Mouse (Mus musculus) E14TG2a.4 (cell line): Measurements from ENCODE around the gene Rdh11.
A peak's percentile ranks its signal among the peaks of the same experiment; 100 is the strongest.

ENCODE experiments used
- H3K27me3 ChIP-seq: 2 replicates; pipeline ENCODE4 v1.6.1; 2014; ENCODE audit warnings: low read length, control low read depth; ENCODE audit not compliant: insufficient read depth
- H3K36me3 ChIP-seq: 2 replicates; pipeline ENCODE4 v1.6.1; 2014; ENCODE audit warnings: low read length, control low read depth; ENCODE audit not compliant: insufficient read depth
- H3K4me1 ChIP-seq: replicated peaks from 2 replicates; pipeline ENCODE4 v1.6.1; 2014; ENCODE audit warnings: low read depth, low read length, control low read depth
- H3K4me3 ChIP-seq: replicated peaks from 2 replicates; pipeline ENCODE4 v1.5.1; 2014; ENCODE audit warnings: mild to moderate bottlenecking, low read length
- H3K9me3 ChIP-seq: 2 replicates; pipeline ENCODE4 v1.6.1; 2014; ENCODE audit warnings: low read length, control low read depth
- CTCF ChIP-seq: conservative IDR thresholded peaks from 2 replicates; pipeline ENCODE4 v1.5.1; 2014; ENCODE audit warnings: low read length
- NANOG ChIP-seq: IDR thresholded peaks from 2 replicates; pipeline ENCODE4 v1.6.1; 2014; ENCODE audit warnings: borderline replicate concordance, low read length, mixed read lengths
- POU5F1 ChIP-seq: IDR thresholded peaks from 2 replicates; pipeline ENCODE4 v1.6.1; 2014; ENCODE audit warnings: low read length, borderline replicate concordance

The Rdh11 gene

DNA sequence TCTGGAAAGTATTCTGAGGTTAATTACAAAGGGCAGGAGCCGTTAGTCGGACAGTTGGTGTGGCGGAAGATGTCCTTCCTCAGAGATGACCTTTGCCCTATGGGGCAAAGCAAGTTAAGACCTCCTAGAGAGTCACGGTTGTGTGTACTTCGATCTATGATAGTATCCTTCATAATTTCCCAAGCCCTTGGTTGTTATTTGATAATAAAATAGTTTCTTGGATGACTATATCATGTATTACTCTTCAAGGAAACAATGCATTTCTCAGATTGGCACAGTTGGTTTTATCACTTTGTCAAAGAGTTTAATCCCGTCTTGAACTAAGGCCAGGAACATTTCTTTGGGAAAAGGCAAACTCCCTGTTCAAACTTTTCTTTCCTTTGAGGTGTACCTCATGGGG is at the start of gene Rdh11:
Gene Rdh11, minus strand, starts transcription at position 101 of the 400 bp plus-strand sequence.
- H3K27me3 ChIP-seq: no peaks in the 10 kb centered on the region
- no peaks in the 10 kb centered on the region for H3K9me3 ChIP-seq
- peaks cover 24% of the 10 kb centered on the region for H3K4me1 ChIP-seq
- no peak for TF ChIP-seq POU5F1
- H3K36me3 ChIP-seq: peaks cover 33% of the 10 kb centered on the region
- peak within 1 kb of the TSS; percentile 88 for H3K4me3 ChIP-seq

DNA sequence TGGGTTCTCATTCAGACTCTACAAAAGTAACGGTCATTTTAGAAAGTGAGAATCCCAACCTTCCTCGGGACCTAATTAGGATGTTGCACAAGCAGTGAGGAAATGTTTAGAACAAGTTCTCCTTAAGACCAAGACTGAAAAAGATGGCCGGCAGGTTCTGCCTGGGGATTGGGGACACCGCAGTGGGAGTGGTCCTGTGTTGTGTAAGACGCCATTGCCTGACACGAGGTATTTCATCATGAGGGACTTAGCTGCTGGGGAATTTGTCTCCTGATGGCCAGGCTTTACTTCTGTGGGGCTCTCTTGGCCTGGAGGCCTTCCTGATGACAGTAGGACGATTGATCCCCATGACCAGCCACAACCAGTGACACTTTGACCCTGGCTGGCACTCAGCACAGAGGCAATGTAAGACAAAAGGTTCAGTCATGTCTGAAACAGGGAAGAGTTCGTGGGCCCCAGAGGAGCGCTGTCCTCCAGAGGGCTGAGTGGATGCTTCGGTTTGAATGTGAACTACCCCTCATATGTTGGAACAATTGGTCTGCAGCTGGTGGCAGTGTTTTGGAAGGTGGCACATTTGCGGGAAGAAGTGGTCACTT is 43.5 kb upstream of the Rdh11 start:
- Histone ChIP-seq H3K27me3 (no peaks in the 10 kb centered on the region), H3K9me3 (no peaks in the 10 kb centered on the region), H3K36me3 (peaks cover 83% of the 10 kb centered on the region), H3K4me1 (peaks cover 16% of the 10 kb centered on the region), H3K4me3 (no peak overlapping the region)
- no peak for TF ChIP-seq CTCF
- no peak for TF ChIP-seq POU5F1
- no peak for TF ChIP-seq NANOG

DNA sequence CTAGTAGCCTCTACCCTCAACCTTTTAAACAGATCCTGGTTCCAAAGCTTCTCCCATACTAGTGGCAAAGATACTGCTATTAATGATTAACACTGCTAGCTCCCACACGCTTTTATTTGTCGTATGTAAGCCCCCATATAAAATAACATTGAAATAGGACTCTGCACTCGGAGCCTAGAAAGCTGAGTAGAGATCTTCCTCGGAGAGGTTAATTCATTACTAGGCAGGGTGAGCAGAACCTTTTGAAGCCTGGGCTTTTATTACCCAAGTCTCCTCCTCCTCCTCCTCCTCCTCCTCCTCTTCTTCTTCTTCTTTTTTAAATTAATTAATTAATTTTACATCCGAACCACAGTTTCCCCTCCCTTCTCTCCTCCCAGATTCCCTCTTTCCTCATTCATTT is 25.4 kb upstream of the Rdh11 start:
- no peaks in the 10 kb centered on the region for H3K36me3 ChIP-seq
- peaks cover 13% of the 10 kb centered on the region; the same call in 1 of the 2 replicates for H3K27me3 ChIP-seq
- H3K9me3 ChIP-seq: no peaks in the 10 kb centered on the region
- TF ChIP-seq POU5F1 (no peak), CTCF (no peak), NANOG (no peak)
- H3K4me3 ChIP-seq: no peak overlapping the region
- H3K4me1 ChIP-seq: no peaks in the 10 kb centered on the region; the same call in 1 of the 2 replicates

DNA sequence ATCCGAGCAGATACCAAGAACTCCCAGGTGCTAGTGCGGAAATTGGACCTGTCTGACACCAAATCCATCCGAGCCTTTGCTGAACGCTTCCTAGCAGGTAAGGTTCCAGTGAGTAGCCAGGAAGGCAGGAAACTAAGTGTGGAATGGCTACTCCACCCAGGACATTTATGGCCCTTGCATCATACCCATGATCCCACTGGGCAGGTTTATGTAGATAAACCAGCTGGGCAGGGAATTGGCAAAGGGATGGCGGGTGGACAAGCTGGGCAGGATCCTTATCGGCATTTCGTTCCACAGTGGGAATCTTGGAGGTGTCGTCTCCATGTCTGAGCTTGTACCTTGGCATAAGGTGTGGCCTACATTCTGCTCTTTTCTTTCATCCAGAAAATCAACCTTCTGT is 19.4 kb upstream of the Rdh11 start:
- no peaks in the 10 kb centered on the region for H3K36me3 ChIP-seq
- H3K4me3 ChIP-seq: no peak overlapping the region
- H3K4me1 ChIP-seq: peaks cover 8% of the 10 kb centered on the region; the same call in 1 of the 2 replicates
- H3K27me3 ChIP-seq: 0 out of 2 replicates have a peak, but pooled peaks cover 12% of the 10 kb centered on the region
- no peak for TF ChIP-seq NANOG
- TF ChIP-seq POU5F1: no peak
- TF ChIP-seq CTCF: no peak
- H3K9me3 ChIP-seq: no peaks in the 10 kb centered on the region

DNA sequence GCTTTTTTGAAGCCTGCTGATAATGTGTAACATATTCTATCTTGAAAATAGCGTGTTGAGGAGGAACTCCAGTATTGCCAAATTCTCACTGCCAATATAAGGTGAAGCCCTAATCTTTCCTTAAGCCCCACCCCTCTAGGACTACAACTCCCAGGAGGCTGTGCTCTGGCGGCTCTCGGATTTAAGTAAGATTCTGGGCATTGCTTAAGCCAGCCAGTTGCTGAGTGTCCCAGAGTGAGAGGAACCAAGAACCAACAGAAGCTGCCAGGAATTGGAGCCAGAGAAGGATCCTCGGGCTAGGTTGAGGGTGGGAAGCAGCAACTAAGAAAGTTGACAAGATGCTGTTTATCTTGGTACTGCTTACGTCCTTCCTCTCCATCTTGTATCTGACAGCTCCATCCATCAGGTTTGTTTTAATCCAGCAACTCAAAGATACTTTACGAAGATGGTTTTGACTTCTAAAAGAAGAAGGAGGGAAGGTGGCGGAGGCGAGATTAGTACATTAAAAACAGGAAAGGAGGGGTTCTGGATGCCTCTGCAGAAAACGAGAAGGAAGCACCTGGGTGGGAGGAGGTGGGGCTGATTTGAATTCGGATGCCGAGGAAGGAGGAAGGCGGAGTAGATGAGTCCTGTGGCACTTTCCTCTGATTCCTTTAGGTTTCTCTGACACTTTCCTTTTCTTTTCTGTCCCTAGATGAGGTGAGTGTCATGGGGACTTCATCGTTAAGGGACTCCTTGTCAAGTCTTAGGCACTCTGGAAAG is 16.8 kb upstream of the Rdh11 start, which contains the start of gene Rdh12:
Gene Rdh12, plus strand, starts transcription at position 212 of the 762 bp plus-strand sequence.
- H3K36me3 ChIP-seq: no peaks in the 10 kb centered on the region
- TF ChIP-seq CTCF (no peak), POU5F1 (no peak)
- H3K27me3 ChIP-seq: 0 out of 2 replicates have a peak, but pooled peaks cover 11% of the 10 kb centered on the region
- no peaks in the 10 kb centered on the region for H3K9me3 ChIP-seq
- H3K4me1 ChIP-seq: peaks cover 8% of the 10 kb centered on the region; the same call in 1 of the 2 replicates
- H3K4me3 ChIP-seq: peak within 1 kb of the TSS; percentile 69

DNA sequence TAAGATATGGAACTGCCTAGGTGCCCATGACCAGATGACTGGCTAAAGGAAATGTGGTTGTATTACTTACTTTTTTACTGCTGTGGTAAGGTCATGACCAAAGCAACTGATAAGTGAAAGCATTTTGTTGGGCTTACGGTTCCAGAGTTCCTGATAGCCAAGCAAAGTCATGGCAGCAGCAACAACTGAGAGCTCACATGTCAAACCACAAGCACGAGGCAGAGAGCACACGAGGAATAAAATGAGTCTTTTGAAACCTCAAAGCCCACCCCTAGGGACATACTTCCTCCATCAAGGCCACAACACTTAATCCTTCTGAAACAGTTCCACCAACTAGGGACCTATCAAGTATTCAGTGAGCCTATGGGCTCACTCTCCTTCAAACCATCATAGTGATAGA is 9.8 kb upstream of the Rdh11 start:
- no peaks in the 10 kb centered on the region for H3K36me3 ChIP-seq
- TF ChIP-seq CTCF (no peak), POU5F1 (no peak), NANOG (no peak)
- no peaks in the 10 kb centered on the region; the same call in 1 of the 2 replicates for H3K27me3 ChIP-seq
- no peaks in the 10 kb centered on the region for H3K9me3 ChIP-seq
- H3K4me3 ChIP-seq: no peak overlapping the region
- no peaks in the 10 kb centered on the region for H3K4me1 ChIP-seq

DNA sequence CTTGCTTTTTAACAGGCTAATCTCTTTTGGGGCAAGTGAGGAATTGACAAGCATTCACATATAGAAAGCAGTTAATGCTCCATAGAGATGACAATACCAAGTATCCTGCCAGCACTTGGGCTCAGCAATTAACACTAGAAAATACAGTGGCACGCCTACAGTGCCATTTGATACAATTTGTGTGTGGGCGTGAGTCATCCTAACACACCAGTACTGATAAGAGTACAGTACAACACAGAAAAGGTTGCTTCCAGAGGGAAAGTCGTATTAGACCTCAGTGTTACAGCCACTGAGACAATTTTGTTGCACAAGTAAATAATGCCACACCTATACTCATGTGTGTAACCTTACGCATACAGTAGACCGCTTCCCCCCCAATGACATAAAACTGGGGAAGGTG is 5.0 kb upstream of the Rdh11 start:
- no peaks in the 10 kb centered on the region for H3K36me3 ChIP-seq
- no peak overlapping the region for H3K4me3 ChIP-seq
- peaks cover 1% of the 10 kb centered on the region for H3K4me1 ChIP-seq
- H3K9me3 ChIP-seq: no peaks in the 10 kb centered on the region
- H3K27me3 ChIP-seq: no peaks in the 10 kb centered on the region
- no peak for TF ChIP-seq NANOG
- TF ChIP-seq POU5F1: no peak
- no peak for TF ChIP-seq CTCF

DNA sequence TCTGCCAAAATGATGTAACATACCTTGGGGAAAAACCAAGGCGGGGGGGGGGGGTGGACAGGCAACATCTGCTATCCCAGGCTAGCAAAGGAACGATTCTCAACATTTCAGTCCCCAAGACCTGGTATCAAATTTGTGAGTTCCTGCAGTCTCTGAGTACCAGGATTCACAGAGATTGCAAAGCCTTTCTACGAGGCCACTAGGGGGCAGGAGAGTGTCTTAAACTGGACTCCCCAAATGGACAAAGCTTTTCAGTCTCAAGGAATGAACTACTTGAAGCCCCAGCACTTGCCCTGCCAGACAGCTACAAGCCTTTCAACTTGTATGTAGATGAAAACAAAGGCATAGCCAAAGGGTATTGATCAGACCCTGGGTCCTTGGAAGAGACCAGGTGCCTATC is 1.3 kb upstream of the Rdh11 start:
- Histone ChIP-seq H3K27me3 (no peaks in the 10 kb centered on the region), H3K4me3 (no peak overlapping the region), H3K9me3 (no peaks in the 10 kb centered on the region), H3K4me1 (peaks cover 24% of the 10 kb centered on the region), H3K36me3 (peaks cover 21% of the 10 kb centered on the region)
- TF ChIP-seq CTCF: peak; percentile 75
- TF ChIP-seq POU5F1: no peak
- TF ChIP-seq NANOG: no peak

DNA sequence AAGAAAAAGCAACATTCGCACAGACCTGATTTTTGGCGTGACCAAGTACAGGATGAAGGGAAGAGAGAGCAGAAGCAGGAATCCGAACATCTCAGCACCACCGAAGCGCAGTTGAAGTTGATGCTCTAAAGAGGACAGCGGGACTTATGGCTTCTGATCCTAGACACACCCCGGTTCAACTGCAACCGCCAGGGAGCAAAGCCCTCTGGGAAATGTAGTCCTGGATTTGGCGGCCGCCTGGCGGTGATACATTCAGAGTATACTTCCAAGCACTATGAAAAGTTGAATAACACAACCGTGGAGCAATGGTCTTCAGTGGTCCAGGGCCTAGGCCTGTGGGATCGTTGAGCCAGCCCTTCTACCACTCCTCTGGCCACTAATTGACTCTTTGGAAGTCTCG is 392 bp downstream of the Rdh11 start:
- TF ChIP-seq CTCF (peak; percentile 4; the same call in 1 of the 2 replicates), NANOG (no peak), POU5F1 (no peak)
- Histone ChIP-seq H3K4me1 (peaks cover 24% of the 10 kb centered on the region), H3K4me3 (peak overlapping the region; percentile 88), H3K9me3 (no peaks in the 10 kb centered on the region), H3K27me3 (no peaks in the 10 kb centered on the region), H3K36me3 (peaks cover 38% of the 10 kb centered on the region)
